Mouse (Mus musculus): ENCODE results near the gene Azin2.

Azin2 gene

DNA sequence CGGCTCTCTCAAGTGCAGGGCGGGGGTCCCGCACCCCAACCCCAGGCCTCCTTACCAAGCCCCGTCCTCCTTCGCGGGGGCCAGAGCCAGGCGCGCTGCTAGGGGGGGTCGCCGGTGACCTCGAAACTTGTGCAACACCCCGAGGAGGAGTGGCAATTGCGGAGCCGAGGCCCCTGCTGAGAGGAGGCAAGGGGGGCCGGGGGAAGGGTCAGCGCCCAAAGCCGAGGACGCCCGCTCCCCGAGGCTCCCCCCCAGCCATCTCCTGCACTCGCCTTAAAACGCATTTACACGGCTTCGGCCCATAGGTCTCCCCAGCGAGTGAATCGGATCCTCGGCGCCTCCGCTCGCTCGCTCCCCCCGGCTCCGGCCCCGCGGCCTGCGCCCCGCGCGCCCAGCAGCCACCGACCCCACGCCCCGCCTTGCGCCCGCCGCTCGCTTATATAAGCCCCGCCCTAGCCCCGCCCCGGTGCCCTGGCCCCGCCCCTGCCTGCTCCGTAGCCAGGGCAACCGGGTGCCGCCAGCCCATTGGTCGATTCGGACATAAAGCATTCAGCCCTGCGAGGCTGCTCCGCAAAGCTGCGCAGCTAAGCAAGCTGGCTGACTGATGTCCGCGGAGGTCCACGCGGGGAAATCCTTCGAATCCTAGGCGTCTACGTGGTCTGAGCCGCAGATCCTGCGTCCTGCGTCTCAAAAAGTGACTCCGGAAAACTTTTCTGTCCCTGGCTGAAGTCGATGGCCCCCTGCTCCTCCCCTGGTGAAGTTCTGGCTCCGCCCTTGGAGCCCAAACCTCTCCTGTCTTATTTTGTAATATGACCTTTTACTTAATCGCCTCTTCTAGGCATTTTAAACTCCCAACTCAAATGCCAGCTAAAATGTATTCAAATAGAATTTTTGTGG is at the start of gene Azin2:
Azin2 (minus strand) TSS at position 414 of the 897 bp plus-strand sequence.
- peak; percentile 92 for DNase-seq (ENCODE audit: low read depth, low spot score)

DNA sequence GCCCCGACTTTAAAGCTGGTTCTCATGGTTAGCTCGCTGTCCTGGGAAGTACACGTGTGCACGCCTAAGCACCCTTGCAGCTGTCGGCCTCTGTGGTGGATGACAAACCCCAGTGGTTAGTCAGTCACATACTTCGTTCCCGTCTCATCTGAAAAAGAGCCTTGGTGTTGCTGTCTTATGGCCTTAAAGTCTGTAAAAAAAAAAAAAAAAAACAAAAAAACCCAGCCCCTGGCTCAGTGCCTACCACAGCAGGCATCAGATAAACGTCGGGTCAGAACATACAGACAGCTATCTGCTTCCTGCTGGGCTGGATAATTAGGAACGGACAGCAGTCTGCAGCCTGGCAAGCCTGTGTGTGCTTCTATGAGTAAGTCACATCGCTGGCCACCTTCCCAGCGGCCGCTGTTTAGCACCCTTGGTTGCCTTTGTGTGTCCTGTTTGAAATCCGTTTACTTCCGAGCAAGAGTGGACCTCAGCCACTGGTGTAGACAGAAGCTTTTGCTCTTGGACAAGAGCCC is 49.4 kb upstream of the Azin2 start:
- no peak for DNase-seq (ENCODE audit: low read depth, low spot score)

DNA sequence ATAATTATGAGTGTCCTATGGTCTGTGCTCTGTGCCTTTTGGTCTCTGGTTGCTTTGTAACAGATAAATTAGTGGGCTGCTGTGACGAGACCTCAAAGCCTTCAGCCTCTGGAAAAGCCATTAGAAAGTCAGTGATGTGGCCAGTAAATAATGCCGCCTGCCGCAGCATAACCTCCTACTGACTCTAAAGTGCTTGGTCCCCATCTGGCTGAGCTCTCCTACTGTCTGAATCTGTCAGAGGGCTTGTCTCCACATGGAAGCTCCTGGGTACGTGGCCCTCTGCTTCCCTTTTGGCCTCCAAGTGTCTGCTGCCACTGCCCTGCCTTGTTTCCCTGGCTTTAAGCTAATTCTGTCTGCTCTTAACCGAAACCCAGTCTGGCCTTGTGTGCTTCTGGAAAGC is 47.3 kb upstream of the Azin2 start:
- DNase-seq (ENCODE audit: low read depth, low spot score): no peak

DNA sequence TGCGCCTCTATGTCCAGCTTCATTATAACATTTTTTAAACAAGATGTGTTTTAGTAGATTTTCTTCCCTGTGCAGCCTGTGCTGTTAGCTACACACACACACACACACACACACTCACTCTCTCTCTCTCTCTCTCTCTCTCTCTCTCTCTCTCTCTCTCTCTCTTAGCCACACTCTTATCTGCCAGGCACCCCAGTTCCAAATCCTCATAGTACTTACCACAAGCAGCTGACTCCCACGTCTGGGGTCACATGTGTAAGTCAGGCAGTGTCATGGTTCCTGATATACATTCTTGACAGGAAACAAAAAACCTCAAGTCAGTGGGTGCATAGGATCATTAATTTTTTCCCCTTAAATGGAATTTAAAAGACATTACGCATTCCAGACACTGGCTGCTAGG is 46.4 kb upstream of the Azin2 start:
- no peak for DNase-seq (ENCODE audit: low read depth, low spot score)

DNA sequence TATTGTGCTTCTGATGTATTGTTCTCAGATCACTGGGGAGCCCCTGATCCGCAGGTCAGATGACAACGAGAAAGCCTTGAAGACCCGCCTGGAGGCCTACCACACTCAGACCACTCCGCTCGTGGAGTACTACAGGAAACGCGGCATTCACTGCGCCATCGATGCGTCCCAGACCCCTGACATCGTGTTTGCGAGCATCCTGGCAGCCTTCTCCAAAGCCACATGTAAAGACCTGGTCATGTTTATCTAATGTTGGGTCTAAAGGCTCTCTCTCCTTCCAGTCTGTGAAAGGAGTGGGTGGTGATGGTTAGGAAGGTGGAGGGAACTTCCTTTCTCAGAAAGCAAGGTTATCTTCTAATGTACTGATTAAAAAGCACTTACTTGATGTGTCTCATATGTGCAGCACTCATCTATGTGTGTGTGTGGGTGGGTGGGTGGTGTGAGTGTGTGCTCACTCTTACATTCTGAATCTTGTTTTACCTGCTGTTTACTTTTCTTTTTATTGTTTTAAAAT is 45.8 kb upstream of the Azin2 start:
- no peak for DNase-seq (ENCODE audit: low read depth, low spot score)

DNA sequence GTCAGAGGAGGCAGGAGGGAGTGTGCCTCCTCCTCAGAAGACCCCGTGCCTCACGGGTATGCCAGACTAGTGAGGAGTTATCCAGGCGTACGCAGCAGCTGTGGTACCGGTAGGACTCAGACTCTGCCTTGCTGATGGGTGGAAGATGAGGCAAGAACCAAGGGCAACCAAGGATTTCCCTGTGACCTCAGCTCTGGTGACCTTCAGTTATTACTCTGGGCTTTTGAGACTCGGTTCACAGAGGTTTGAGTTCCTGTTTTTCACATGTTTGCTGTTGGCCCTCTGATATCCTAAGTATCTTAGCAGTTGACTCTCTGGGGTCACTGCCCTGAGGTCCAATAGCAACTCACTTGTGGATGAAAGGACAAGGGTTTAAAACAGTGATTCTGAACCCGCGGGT is 41.5 kb upstream of the Azin2 start:
- DNase-seq (ENCODE audit: low read depth, low spot score): no peak

DNA sequence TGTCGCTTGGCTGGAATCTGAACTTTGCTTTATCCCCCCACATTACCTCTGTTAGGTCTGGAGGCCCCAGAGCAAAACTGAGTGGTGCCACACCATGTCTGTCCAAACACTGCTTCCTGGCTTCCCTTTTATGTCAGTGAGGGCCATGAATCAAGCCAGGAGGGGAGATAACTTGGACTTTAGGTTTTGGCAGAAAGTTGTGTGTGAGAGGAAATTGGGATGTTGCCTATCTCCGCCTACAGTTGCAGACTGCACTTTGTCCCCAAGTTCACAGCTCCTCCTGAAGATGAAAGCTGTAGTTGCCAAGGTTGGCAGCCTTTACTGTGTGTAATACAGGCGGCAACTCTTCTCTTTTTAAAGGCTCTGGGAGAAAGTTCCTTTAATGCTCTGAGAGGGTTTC is 38.5 kb upstream of the Azin2 start:
- no peak for DNase-seq (ENCODE audit: low read depth, low spot score)

DNA sequence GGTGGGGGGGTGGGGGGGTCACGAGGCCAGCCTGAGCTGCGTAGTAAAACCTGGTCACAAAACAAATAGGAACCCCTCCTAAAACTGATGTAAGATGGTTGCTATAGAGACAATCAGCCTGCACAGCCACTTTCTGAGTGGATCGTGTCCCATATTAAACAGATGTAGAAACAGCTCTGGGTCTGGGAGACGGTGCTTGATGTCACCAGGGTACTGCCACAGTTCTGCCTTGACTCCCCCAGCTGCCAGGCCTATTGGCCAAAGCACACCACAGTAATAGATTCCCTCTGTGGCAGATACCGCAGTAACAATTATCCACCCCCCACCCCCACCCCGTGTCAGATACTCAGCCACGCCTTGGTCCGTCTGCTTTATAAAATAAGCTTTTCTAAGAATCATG is 36.2 kb upstream of the Azin2 start:
- DNase-seq (ENCODE audit: low read depth, low spot score): no peak

DNA sequence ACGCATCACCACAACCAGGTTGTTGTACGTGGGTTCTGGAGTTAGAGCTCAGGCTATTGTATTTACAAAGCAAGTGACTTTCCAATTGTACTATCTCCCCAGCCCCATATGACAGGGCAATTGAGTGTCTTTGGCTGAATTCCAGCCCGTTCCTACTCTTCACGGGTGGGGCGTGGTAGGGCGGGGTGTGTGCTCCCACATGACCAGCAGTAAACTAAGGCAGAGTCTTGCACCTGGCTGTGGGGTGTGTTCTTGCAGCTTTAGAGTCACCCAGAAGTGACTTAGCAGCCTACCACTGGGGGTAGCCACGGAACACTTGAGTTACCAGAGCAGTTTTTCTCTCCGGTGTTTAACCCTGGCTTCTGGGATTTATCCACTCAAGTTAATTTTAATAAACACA is 35.0 kb upstream of the Azin2 start:
- DNase-seq (ENCODE audit: low read depth, low spot score): no peak

DNA sequence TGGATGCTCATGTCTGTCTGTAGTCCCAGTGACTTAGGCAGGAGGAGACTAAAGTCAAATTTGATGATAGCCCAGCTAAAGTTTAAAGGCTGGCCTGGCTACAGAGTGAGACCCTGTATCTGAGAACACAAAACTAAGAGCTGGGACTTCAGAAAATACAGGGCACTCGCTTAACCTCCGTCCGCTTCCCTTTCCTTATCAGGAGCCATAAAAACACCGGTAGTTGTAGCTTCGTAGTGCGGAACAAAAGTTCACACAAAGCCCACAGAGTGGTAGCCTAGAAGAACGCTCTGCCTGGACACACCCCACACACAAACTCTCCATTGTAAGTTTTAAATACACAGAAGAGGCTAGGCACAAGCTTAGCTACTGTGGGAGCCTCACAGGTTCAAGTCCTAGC is 33.0 kb upstream of the Azin2 start:
- DNase-seq (ENCODE audit: low read depth, low spot score): no peak

DNA sequence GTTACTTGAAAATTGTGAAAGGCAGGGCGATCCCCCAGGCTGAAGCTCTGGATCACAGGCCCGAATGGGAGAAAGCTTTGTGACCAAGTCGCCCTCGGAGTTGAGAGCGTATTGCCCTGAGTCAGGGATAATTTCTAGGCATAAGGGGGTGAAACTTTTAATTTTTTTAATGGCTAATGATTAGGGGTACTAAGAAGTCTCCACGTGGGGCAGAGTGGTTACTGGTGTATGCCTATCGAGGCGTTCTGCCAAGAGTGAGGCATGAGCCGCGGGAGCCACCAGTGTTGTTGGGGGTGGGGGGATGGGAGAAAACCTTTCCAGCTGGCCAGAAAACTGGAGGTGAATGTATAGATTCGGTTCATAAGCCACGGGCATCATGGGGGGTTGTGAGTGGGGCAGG is 31.4 kb upstream of the Azin2 start:
- no peak for DNase-seq (ENCODE audit: low read depth, low spot score)

DNA sequence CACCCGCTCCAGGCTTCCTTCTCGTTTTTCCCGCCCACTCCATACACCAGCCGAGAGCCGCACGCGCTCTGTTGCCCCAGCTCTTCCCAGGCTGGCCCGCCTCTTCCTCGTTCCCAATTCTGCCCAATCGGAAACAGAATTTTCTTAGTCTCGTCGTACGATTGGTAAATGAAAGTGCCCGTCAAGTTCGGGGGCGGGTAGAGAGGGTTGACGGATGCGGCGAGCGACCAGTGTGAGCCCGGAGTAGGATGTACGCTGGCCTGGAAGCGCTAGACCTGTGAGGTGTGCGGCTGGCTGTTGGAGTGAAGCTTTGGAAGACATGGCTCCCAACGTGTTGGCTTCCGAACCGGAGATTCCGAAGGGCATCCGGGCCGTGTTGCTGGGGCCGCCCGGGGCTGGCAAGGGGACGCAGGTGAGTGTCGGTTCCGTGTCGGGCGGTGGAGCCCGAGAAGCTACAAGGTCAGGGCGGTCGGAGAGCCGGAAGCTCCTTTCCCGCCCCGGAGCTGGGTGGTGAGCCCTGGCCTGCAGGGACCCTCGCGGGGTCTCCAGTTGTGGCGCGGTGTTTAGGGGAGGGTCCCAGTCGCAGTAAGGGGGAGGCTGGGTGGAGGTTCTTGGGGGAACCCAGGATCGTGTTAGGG is 30.9 kb upstream of the Azin2 start:
- peak; percentile 98 for DNase-seq (ENCODE audit: low read depth, low spot score)

DNA sequence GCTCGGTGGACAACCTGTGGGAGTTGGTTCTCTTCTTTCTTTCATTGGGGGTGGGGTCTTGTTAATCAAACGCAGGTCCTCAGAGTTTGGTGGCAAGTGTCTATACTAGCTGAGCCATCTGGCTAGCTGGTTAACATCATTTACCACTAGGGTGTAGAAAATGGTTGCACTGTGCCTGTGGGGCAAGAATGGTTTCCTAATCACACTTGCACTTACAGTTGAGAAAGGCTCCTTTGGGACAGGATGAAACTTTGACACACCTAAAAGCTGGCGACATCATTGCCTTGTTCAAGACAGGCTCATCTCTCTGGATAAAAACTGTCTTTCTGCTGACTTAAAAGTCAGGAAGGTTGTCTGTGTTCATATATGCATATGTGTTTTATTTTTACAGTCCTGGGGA is 29.9 kb upstream of the Azin2 start:
- DNase-seq (ENCODE audit: low read depth, low spot score): no peak

DNA sequence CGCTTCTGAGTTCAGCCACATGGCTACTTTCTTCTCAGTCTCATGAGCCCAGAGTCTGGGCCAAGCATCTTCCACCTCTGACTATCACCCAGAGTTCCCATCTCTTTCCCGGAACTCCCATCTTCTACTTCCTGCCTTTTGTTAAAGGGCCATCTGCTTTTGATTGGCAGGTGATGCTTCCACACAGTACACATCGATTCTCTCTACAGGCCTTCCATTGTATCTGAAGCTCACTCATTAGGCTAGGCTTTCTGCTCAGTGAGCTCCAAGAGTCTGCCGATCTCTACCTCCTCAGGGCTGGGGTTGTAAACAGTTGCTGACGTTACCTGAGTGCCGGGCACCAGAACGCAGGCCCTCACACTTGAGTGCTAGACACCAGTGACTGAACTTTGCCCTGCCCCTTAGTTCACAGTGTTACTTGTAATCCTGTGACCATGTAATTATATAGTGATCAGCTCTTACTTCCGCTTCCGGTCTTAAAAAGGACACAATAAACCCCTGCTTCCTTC is 29.3 kb upstream of the Azin2 start, which contains the start of gene Ak2:
Ak2 (plus strand) TSS at position 459 of the 509 bp plus-strand sequence.
- DNase-seq (ENCODE audit: low read depth, low spot score): no peak

DNA sequence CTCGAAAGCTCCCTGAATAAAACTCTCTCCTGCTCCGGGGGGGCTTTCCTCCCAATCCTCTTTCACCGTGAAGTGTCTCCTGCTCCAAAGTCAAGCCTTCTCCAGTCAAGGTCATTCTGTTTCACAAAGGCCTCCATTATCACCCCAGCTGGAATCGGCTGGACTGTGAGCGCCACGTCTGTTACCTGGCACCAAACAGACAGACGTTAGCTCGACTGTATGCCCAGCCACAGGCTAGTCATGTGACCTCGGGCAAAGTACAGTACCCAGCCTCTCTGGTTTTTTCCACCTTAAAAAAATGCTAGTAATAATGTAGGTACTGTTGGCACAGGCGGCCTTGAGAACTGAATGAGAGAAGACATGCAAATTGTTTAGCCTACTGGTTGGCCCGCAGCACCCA is 27.4 kb upstream of the Azin2 start:
- no peak for DNase-seq (ENCODE audit: low read depth, low spot score)

DNA sequence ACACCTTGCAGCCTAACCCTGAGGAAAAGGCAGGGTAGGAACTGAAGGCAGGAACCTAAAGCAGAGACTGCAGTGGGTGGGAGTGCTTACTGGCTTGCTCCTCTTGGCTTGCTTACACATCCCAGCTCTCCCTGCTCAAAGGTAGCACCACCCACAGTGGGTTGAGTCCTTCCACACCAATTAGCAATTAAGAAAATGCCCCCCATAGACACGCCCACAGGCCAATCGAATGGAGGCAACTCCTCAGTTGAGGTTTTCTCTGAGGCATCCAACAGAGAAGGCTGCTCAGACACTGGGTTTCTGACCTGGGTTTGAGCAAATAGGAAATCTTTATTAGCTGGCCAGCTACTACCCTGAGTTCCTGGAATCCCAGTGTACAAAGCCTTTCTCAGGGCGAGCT is 26.7 kb upstream of the Azin2 start:
- no peak for DNase-seq (ENCODE audit: low read depth, low spot score)

DNA sequence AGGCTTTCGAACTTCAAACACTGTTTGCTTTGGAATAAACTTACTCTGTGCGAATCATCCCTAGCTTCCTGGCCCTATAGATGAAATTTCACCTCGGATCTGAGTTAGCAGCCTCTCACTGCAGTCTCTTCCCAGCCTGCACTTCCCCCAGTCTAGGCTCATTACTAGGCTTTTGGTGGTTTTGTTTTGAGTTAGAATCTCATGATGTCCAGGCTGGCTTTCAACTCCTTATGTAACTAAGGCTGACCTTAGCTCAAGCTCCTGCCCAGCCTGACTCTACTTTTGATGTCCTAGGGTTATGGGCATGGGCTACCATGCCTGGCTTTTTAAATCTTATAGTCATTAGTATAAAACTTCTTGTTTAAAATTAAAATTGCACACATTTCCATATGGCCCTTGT is 22.4 kb upstream of the Azin2 start:
- DNase-seq (ENCODE audit: low read depth, low spot score): no peak

DNA sequence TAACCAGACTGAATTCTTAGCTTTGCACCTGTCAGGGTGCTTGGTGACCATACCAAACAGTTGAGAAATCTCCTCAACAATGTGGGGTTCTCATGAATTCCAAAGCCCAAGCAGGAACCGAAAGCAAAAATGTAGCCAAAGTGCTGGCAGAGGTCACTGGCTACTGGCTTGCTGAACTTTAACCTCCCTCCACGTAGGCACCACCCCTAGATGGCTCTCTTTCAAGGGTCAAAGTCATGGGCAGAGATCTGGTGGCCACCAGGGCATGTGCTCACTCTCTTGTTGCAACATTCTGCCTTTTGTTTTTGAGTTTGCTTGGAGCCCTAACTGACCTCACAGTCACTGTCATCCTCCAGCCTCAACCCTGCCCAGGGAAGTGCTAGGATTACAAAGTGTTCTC is 21.4 kb upstream of the Azin2 start:
- no peak for DNase-seq (ENCODE audit: low read depth, low spot score)

DNA sequence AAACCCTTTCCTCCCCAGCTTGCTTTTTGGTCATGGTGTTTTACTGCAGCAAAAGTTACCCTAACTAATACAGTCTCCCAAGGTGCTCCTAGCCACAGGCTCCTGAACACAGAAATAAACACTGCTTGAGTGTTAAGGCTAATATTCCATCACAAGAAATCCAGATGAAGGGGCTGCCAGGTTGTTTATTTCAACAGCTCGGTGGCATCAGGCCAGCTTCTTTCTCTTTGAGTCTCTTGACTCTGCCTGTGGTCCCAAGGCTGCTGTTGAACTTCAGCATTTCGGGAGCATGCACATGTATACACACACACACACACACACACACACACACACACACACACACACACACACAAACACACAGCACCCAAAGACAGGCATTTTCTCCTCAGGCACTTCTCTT is 20.9 kb upstream of the Azin2 start:
- no peak for DNase-seq (ENCODE audit: low read depth, low spot score)

DNA sequence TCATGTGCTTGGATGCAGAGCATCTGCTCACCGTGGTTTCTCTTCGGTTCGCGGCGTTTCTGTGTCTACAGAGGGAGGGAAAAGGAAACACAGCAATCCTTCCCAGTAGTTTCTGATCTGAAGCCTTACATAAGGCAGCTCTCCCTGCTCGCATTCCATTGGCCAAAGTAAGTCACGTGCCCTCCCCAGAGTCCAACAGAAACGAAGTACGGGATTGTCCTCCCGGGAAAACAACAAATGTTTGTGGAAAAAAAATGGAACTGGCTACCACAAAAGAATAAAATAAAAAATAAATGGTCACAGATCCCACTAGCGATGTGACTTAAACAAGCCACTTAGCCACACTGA is 19.6 kb upstream of the Azin2 start:
- DNase-seq (ENCODE audit: low read depth, low spot score): no peak

DNA sequence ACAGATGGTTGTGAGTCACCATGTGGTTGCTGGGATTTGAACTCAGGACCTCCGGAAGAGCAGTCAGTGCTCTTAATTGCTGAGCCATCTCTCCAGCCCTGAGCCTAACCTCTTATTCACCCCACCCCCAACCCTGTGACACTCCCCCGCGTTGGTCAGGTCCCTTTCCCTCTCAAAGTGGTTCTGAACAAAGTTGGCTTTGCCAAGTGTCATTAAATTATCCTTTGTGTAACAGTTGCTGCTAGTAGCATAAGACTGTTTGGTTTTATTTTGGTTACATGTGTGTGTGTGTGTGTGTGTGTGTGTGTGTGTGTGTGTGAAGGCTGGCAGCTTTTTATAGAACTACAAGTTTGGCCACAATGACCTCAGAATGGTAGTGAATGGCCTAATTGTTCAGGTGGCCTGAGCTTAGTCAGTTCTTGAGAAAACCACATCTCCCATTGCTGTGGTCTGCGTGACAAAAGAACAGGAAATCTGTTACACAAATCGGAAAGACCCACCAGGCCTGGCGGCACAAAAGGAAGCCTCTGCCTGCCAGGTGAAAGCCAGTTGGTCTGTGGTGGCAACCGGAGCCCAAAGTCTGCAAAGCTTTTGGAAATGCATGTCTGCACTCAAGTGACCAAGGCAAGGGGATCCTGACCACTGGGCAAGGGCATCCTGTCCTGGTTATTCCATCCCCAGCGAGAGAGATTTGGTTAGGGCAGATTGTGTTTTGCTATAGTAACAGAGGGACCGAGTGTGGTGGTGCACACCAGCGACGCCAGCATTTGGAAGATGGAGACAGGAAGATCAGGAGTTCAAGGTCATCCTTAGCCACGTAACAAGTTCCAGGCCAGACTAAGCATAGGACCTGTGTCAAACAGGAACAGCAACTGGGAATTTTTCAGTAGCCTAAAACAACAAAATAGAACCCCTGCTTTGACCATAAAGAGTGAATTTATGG is 18.9 kb upstream of the Azin2 start:
- peak; percentile 28 for DNase-seq (ENCODE audit: low read depth, low spot score)

DNA sequence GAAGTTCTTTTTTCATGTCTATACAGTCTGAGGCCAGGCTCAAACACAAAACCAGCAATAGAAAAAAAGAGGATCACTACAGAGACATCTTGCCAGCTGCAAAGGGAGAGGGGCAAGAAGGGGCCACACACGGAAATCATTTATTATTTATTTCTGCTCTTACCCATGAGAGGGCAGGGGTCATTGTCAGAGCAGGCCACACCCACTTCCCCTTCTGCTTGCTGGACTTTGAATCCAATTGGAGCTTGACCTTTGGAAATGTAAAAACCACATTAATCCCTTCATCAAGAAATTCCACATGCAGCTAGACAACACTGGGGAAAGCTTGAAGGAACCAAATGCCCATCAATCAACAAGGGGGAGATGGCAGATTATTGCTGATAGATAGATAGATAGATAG is 16.4 kb upstream of the Azin2 start:
- no peak for DNase-seq (ENCODE audit: low read depth, low spot score)

Measured in A20 (cell line).